Mouse (Mus musculus): ENCODE data around the gene Kalrn. TPM values are rescaled to one million over a fixed set of nuclear protein-coding genes. Genes with fewer than 3 reads are reported as not detected.
A peak's percentile ranks its signal among the peaks of the same experiment; 100 is the strongest.

The Kalrn gene
- polyA plus RNA-seq, 1 experiment from 2014 or later, result 30.0 TPM

GRCm38 (mm10) chr16:34293675-34294074 is 279.7 kb downstream of the Kalrn start:
- no peak overlapping the region for H3K4me3 ChIP-seq (replicated peaks)
- H3K27ac ChIP-seq, result no peak overlapping the region
- 95% methylated on average over 2 of the region's 2 CpGs for WGBS
- H3K4me1 ChIP-seq, result peaks cover 14% of the 10 kb centered on the region
- no peak for ATAC-seq (ENCODE audit: low FRiP score)
- no peaks in the 10 kb centered on the region for H3K9me3 ChIP-seq
- H3K36me3 ChIP-seq (replicated peaks), result peaks cover 26% of the 10 kb centered on the region
- H3K9ac ChIP-seq, result no peak overlapping the region
- H3K27me3 ChIP-seq, result no peaks in the 10 kb centered on the region
- H3K4me2 ChIP-seq, result no peak overlapping the region

DNA sequence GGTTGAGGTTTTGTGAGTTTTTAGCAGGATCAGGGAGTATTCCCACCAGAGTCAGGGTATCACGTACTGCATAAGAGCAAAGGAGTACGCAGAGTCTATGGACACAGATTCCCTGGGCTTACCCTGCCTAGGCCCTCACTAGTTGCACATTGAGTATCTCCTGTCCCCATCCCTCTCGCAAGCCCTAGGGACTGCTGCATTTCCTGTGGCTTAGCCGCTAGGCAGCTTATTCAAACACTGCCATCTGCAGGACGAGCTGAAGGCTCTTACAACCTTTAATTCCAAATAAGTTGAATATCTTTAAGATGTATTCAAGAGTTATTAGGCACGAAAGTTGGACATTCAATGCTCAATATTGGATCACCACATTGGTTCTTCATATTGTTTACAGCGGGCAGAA is 283.7 kb downstream of the Kalrn start:
- Histone ChIP-seq H3K4me2 (no peak overlapping the region), H3K4me3 (replicated peaks) (no peak overlapping the region), H3K4me1 (peaks cover 9% of the 10 kb centered on the region), H3K9me3 (no peaks in the 10 kb centered on the region), H3K9ac (no peak overlapping the region), H3K27me3 (no peaks in the 10 kb centered on the region), H3K27ac (no peak overlapping the region), H3K36me3 (replicated peaks) (peaks cover 21% of the 10 kb centered on the region)
- ATAC-seq (ENCODE audit: low FRiP score), result no peak
- WGBS, result 47% methylated on average over 7 of the region's 7 CpGs

DNA sequence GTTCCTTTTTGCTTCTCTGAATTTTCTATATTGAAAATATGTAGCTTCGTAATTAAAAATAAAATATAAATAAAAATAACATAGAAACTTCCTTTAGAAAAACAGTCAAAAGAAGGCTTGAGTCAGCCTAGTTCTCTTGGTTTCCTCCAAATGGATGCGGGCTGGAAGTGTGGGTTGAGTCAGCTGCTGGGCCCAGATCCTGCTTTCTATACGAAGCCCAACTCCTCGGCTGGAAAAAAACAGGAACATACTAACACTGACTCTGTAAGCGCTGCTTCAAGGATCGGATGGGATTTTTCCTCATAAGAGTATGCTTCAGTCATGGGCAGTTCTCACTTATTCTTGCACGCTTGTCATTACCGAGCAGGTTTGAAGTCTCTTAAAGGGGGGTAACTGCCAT is 291.3 kb downstream of the Kalrn start:
- H3K4me3 ChIP-seq (replicated peaks), result no peak overlapping the region
- H3K27me3 ChIP-seq, result no peaks in the 10 kb centered on the region
- H3K36me3 ChIP-seq (replicated peaks), result 0 out of 2 replicates have a peak, but pooled peaks cover 5% of the 10 kb centered on the region
- H3K9me3 ChIP-seq, result no peaks in the 10 kb centered on the region
- H3K4me2 ChIP-seq, result no peak overlapping the region
- H3K4me1 ChIP-seq, result no peaks in the 10 kb centered on the region
- no peak for ATAC-seq (ENCODE audit: low FRiP score)
- H3K9ac ChIP-seq, result no peak overlapping the region
- H3K27ac ChIP-seq, result no peak overlapping the region
- WGBS, result 94% methylated on average over 8 of the region's 8 CpGs

GRCm38 (mm10) chr16:34279654-34280383 is 293.5 kb downstream of the Kalrn start:
- no peaks in the 10 kb centered on the region for H3K4me1 ChIP-seq
- no peak for ATAC-seq (ENCODE audit: low FRiP score)
- H3K27me3 ChIP-seq, result no peaks in the 10 kb centered on the region
- 91% methylated on average over 7 of the region's 7 CpGs for WGBS
- H3K36me3 ChIP-seq (replicated peaks), result 0 out of 2 replicates have a peak, but pooled peaks cover 5% of the 10 kb centered on the region
- H3K9ac ChIP-seq, result no peak overlapping the region
- H3K4me3 ChIP-seq (replicated peaks), result no peak overlapping the region
- no peak overlapping the region for H3K27ac ChIP-seq
- H3K9me3 ChIP-seq, result no peaks in the 10 kb centered on the region
- no peak overlapping the region for H3K4me2 ChIP-seq

DNA sequence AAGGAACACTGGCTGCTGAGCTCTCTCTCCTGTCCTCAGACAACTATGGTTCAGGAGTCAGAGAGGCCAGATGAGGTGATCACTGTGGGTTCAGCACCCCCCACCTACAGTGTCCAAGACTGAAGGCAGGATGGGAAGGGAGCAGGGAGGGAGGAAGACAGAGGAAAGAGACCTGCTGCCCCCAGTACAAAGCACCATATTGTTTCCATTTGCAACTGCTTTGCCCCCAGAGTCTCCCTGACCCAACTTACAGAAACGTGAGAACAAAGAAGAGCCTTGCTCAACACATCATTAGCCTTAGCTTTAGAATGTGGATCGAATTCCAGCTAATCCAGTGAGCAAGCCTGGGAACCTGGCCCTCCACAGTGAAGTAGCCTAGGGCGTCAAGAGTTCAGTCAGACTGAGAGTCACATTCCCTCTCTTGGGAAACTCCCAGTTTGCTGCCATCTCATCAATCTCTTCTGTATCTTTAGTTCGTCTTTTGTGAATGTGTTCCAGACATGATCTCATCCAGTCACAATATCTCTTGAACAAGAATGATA is 295.0 kb downstream of the Kalrn start:
- no peaks in the 10 kb centered on the region for H3K9me3 ChIP-seq
- no peaks in the 10 kb centered on the region for H3K4me1 ChIP-seq
- no peak overlapping the region for H3K4me2 ChIP-seq
- ATAC-seq (ENCODE audit: low FRiP score), result no peak
- WGBS, result 34% methylated on average over 4 of the region's 4 CpGs
- H3K36me3 ChIP-seq (replicated peaks), result 0 out of 2 replicates have a peak, but pooled peaks cover 5% of the 10 kb centered on the region
- H3K9ac ChIP-seq, result no peak overlapping the region
- H3K4me3 ChIP-seq (replicated peaks), result no peak overlapping the region
- no peak overlapping the region for H3K27ac ChIP-seq
- no peaks in the 10 kb centered on the region for H3K27me3 ChIP-seq

GRCm38 (mm10) chr16:34274607-34275006 is 298.7 kb downstream of the Kalrn start:
- Histone ChIP-seq H3K27me3 (no peaks in the 10 kb centered on the region), H3K4me1 (no peaks in the 10 kb centered on the region), H3K9me3 (no peaks in the 10 kb centered on the region), H3K36me3 (replicated peaks) (0 out of 2 replicates have a peak, but pooled peaks cover 5% of the 10 kb centered on the region), H3K27ac (no peak overlapping the region), H3K4me2 (no peak overlapping the region), H3K9ac (no peak overlapping the region), H3K4me3 (replicated peaks) (no peak overlapping the region)
- ATAC-seq (ENCODE audit: low FRiP score), result no peak

DNA sequence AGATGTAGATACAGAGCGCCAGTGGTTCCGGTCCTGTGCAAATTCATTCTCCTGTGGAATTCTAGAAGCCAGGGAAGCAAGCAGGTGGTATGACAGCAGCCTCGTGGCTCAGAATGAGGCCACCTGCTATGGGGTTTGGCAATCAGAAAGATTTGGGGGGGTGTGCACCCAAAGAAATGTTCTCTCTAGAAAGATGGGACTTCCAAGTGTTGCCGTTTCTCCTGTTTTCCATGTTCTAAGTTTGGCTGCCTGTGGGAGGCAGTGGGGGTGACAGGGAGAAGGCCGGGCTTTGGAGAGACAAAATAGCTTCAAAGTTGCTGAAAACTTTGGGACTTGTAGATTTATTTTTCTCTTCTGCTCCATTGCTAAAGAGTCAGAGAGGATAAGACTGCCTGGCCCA is 301.9 kb downstream of the Kalrn start:
- Histone ChIP-seq H3K36me3 (replicated peaks) (no peaks in the 10 kb centered on the region), H3K4me2 (no peak overlapping the region), H3K4me1 (no peaks in the 10 kb centered on the region), H3K27ac (no peak overlapping the region), H3K27me3 (no peaks in the 10 kb centered on the region), H3K4me3 (replicated peaks) (no peak overlapping the region), H3K9ac (no peak overlapping the region), H3K9me3 (no peaks in the 10 kb centered on the region)
- no peak for ATAC-seq (ENCODE audit: low FRiP score)
- 94% methylated on average over 5 of the region's 5 CpGs for WGBS

GRCm38 (mm10) chr16:34270681-34271080 is 302.7 kb downstream of the Kalrn start:
- 72% methylated on average over 2 of the region's 2 CpGs for WGBS
- no peaks in the 10 kb centered on the region for H3K27me3 ChIP-seq
- ATAC-seq (ENCODE audit: low FRiP score), result no peak

GRCm38 (mm10) chr16:34269642-34270041 is 303.7 kb downstream of the Kalrn start:
- no peak overlapping the region for H3K27ac ChIP-seq
- H3K4me1 ChIP-seq, result no peaks in the 10 kb centered on the region
- no peak overlapping the region for H3K9ac ChIP-seq
- ATAC-seq (ENCODE audit: low FRiP score), result no peak
- no peaks in the 10 kb centered on the region for H3K9me3 ChIP-seq
- no peaks in the 10 kb centered on the region for H3K36me3 ChIP-seq (replicated peaks)
- no peak overlapping the region for H3K4me3 ChIP-seq (replicated peaks)
- WGBS, result 93% methylated on average over 8 of the region's 8 CpGs
- no peak overlapping the region for H3K4me2 ChIP-seq
- no peaks in the 10 kb centered on the region for H3K27me3 ChIP-seq

More at GRCm38 (mm10) chr16:34270681-34271080, 302.7 kb downstream of the Kalrn start:
- no peak overlapping the region for H3K27ac ChIP-seq
- H3K4me3 ChIP-seq (replicated peaks), result no peak overlapping the region
- H3K9ac ChIP-seq, result no peak overlapping the region
- no peaks in the 10 kb centered on the region for H3K36me3 ChIP-seq (replicated peaks)
- no peaks in the 10 kb centered on the region for H3K9me3 ChIP-seq
- no peak overlapping the region for H3K4me2 ChIP-seq
- no peaks in the 10 kb centered on the region for H3K4me1 ChIP-seq

- H3K36me3 ChIP-seq (replicated peaks), result no peaks in the 10 kb centered on the region
- H3K27me3 ChIP-seq, result no peaks in the 10 kb centered on the region
- H3K9ac ChIP-seq, result no peak overlapping the region
- no peak for ATAC-seq (ENCODE audit: low FRiP score)
- H3K4me1 ChIP-seq, result peaks cover 10% of the 10 kb centered on the region
- no peaks in the 10 kb centered on the region for H3K9me3 ChIP-seq
- H3K4me3 ChIP-seq (replicated peaks), result no peak overlapping the region
- H3K27ac ChIP-seq, result no peak overlapping the region
- no peak overlapping the region for H3K4me2 ChIP-seq
- WGBS, result 92% methylated on average over 1 of the region's 1 CpGs
Observed at GRCm38 (mm10) chr16:34267751-34268150, 305.6 kb downstream of the Kalrn start.

GRCm38 (mm10) chr16:34264671-34265070 is 308.7 kb downstream of the Kalrn start:
- H3K4me2 ChIP-seq, result no peak overlapping the region
- no peaks in the 10 kb centered on the region for H3K27me3 ChIP-seq
- H3K4me3 ChIP-seq (replicated peaks), result no peak overlapping the region
- H3K4me1 ChIP-seq, result peaks cover 27% of the 10 kb centered on the region
- H3K9ac ChIP-seq, result no peak overlapping the region
- H3K9me3 ChIP-seq, result no peaks in the 10 kb centered on the region
- ATAC-seq (ENCODE audit: low FRiP score), result no peak
- H3K27ac ChIP-seq, result no peak overlapping the region
- 93% methylated on average over 3 of the region's 3 CpGs for WGBS
- no peaks in the 10 kb centered on the region for H3K36me3 ChIP-seq (replicated peaks)

- Histone ChIP-seq H3K4me3 (replicated peaks) (no peak overlapping the region), H3K4me2 (no peak overlapping the region), H3K27me3 (no peaks in the 10 kb centered on the region), H3K27ac (no peak overlapping the region), H3K9ac (no peak overlapping the region), H3K9me3 (no peaks in the 10 kb centered on the region), H3K4me1 (peaks cover 27% of the 10 kb centered on the region), H3K36me3 (replicated peaks) (no peaks in the 10 kb centered on the region)
- WGBS, result 70% methylated on average over 22 of the region's 22 CpGs
- 0 out of 2 replicates have a peak, but pooled peaks have one; percentile 30 for ATAC-seq (ENCODE audit: low FRiP score)
Observed at GRCm38 (mm10) chr16:34262731-34263460, 310.4 kb downstream of the Kalrn start.
